Mouse (Mus musculus) stomach, postnatal 0 days (tissue): ENCODE measurements at regions not wholly inside any gene's neighbourhood (a gene's known extent, or its start where the extent isn't known, plus 50 kb on each side); places are given as distances from the start of the nearest gene placed in this dataset.

Experiments used
- ATAC-seq: fragments of 200-750 bp; cut with Nextera tagmentation; 2 replicates; pipeline ENCODE4 v1.8.0; 2017; ENCODE audit not compliant: low FRiP score, low TSS enrichment
- DNase-seq: peaks from one replicate; pipeline ENCODE4 v3.0.0-alpha.2; 2016; ENCODE audit warnings: low spot score
- H3K27ac ChIP-seq: fragments of 300-500 bp; sonication (generic); replicated peaks from 2 replicates; pipeline ENCODE4 v1.5.1; 2014; ENCODE audit warnings: mild to moderate bottlenecking, control low read depth
- H3K27me3 ChIP-seq: fragments of 300-500 bp; sonication (generic); 2 replicates; pipeline ENCODE4 v1.6.1; 2014; ENCODE audit warnings: low read length; ENCODE audit not compliant: control insufficient read depth, insufficient read depth
- H3K36me3 ChIP-seq: fragments of 300-500 bp; sonication (generic); 2 replicates; pipeline ENCODE4 v1.6.1; 2014; ENCODE audit warnings: low read length, mixed read lengths; ENCODE audit not compliant: control insufficient read depth, insufficient read depth
- H3K4me1 ChIP-seq: fragments of 300-500 bp; sonication (generic); replicated peaks from 2 replicates; pipeline ENCODE4 v1.6.1; 2014; ENCODE audit warnings: antibody characterized with exemption; ENCODE audit not compliant: control insufficient read depth, insufficient read depth
- H3K4me2 ChIP-seq: fragments of 300-500 bp; sonication (generic); replicated peaks from 2 replicates; pipeline ENCODE4 v1.6.1; 2014; ENCODE audit warnings: low read depth, mild to moderate bottlenecking, control low read depth, moderate library complexity
- H3K4me3 ChIP-seq: fragments of 300-500 bp; sonication (generic); 2 replicates; pipeline ENCODE4 v1.5.1; 2014; ENCODE audit warnings: low read depth, low read length, control low read depth
- H3K9ac ChIP-seq: fragments of 300-500 bp; sonication (generic); 2 replicates; pipeline ENCODE4 v1.6.1; 2014; ENCODE audit warnings: mild to moderate bottlenecking, low read length, control low read depth, mixed read lengths
- H3K9me3 ChIP-seq: fragments of 300-500 bp; sonication (generic); 2 replicates; pipeline ENCODE4 v1.6.1; 2016; ENCODE audit warnings: low read length; ENCODE audit not compliant: control insufficient read depth
- CTCF ChIP-seq: IDR thresholded peaks from 2 replicates; pipeline ENCODE4 v1.5.1; 2016; ENCODE audit warnings: antibody characterized with exemption, low read depth, mild to moderate bottlenecking, moderate library complexity
- EP300 ChIP-seq: optimal IDR thresholded peaks from 2 replicates; pipeline ENCODE3; 2016; ENCODE audit warnings: antibody characterized with exemption
- WGBS: fragments of 180-500 bp; shearing (Covaris S2); extraction: QIAGEN DNeasy Blood & Tissue Kit; methylation state at CpG from one replicate; pipeline ENCODE4 v1.1.7; 2014; 5-methylcytosine and 5-hydroxymethylcytosine counted together

GRCm38 (mm10) chr6:147947997-147948396, 99.1 kb upstream of the Far2 start:
- Histone ChIP-seq H3K4me2 (no peak overlapping the region), H3K9me3 (no peaks in the 10 kb centered on the region), H3K9ac (no peak overlapping the region), H3K36me3 (no peaks in the 10 kb centered on the region), H3K27me3 (no peaks in the 10 kb centered on the region), H3K4me1 (no peaks in the 10 kb centered on the region), H3K27ac (no peak overlapping the region), H3K4me3 (no peak overlapping the region)
- DNase-seq (no peak), ATAC-seq (no peak)
- 67% methylated on average over 4 of the region's 4 CpGs for WGBS
- TF ChIP-seq CTCF (no peak), EP300 (no peak)

- no peaks in the 10 kb centered on the region for H3K4me1 ChIP-seq
- H3K4me2 ChIP-seq: no peak overlapping the region
- DNase-seq: no peak
- H3K27me3 ChIP-seq: no peaks in the 10 kb centered on the region
- no peak overlapping the region for H3K9ac ChIP-seq
- no peak for ATAC-seq
- H3K36me3 ChIP-seq: no peaks in the 10 kb centered on the region
- H3K9me3 ChIP-seq: no peaks in the 10 kb centered on the region
- H3K27ac ChIP-seq: no peak overlapping the region
- H3K4me3 ChIP-seq: no peak overlapping the region
- TF ChIP-seq CTCF (no peak), EP300 (no peak)
These were observed 95.4 kb upstream of the Far2 start for GRCm38 (mm10) chr6:147951642-147952041.

GRCm38 (mm10) chr6:147953058-147953679, 93.9 kb upstream of the Far2 start:
- no peak overlapping the region for H3K4me3 ChIP-seq
- H3K9ac ChIP-seq: no peak overlapping the region
- no peak for TF ChIP-seq EP300
- peak; percentile 77 for TF ChIP-seq CTCF
- no peaks in the 10 kb centered on the region for H3K9me3 ChIP-seq
- ATAC-seq (no peak; the same call in 1 of the 2 replicates), DNase-seq (peak; percentile 30)
- H3K36me3 ChIP-seq: no peaks in the 10 kb centered on the region
- WGBS: 28% methylated on average over 5 of the region's 5 CpGs
- H3K27me3 ChIP-seq: no peaks in the 10 kb centered on the region
- no peaks in the 10 kb centered on the region for H3K4me1 ChIP-seq
- no peak overlapping the region for H3K4me2 ChIP-seq
- no peak overlapping the region for H3K27ac ChIP-seq

- Histone ChIP-seq H3K27ac (no peak overlapping the region), H3K4me2 (no peak overlapping the region), H3K4me3 (no peak overlapping the region), H3K4me1 (no peaks in the 10 kb centered on the region), H3K27me3 (no peaks in the 10 kb centered on the region), H3K9ac (no peak overlapping the region), H3K9me3 (no peaks in the 10 kb centered on the region), H3K36me3 (no peaks in the 10 kb centered on the region)
- TF ChIP-seq EP300: no peak
- TF ChIP-seq CTCF: no peak
- 66% methylated on average over 7 of the region's 7 CpGs for WGBS
- ATAC-seq (no peak), DNase-seq (no peak)
These were observed 93.3 kb upstream of the Far2 start for GRCm38 (mm10) chr6:147953753-147954152.

GRCm38 (mm10) chr6:147954253-147954652, 92.8 kb upstream of the Far2 start:
- Histone ChIP-seq H3K4me1 (no peaks in the 10 kb centered on the region), H3K4me2 (no peak overlapping the region), H3K36me3 (no peaks in the 10 kb centered on the region), H3K27ac (no peak overlapping the region), H3K4me3 (no peak overlapping the region), H3K27me3 (no peaks in the 10 kb centered on the region), H3K9me3 (no peaks in the 10 kb centered on the region), H3K9ac (no peak overlapping the region)
- 97% methylated on average over 1 of the region's 1 CpGs for WGBS
- DNase-seq (no peak), ATAC-seq (no peak)
- TF ChIP-seq CTCF: no peak
- no peak for TF ChIP-seq EP300

GRCm38 (mm10) chr6:147954967-147955830, 91.9 kb upstream of the Far2 start:
- H3K36me3 ChIP-seq: no peaks in the 10 kb centered on the region
- DNase-seq (no peak), ATAC-seq (peak; percentile 70)
- no peak overlapping the region for H3K9ac ChIP-seq
- H3K4me2 ChIP-seq: no peak overlapping the region
- no peak overlapping the region for H3K27ac ChIP-seq
- no peaks in the 10 kb centered on the region for H3K27me3 ChIP-seq
- no peak for TF ChIP-seq EP300
- TF ChIP-seq CTCF: peak; percentile 56
- H3K4me1 ChIP-seq: no peaks in the 10 kb centered on the region
- WGBS: 53% methylated on average over 7 of the region's 7 CpGs
- H3K4me3 ChIP-seq: no peak overlapping the region
- H3K9me3 ChIP-seq: no peaks in the 10 kb centered on the region
